Mouse (Mus musculus): Measurements from ENCODE around the gene Rcan3. TPM values are rescaled to one million over a fixed set of nuclear protein-coding genes. Genes with fewer than 3 reads are reported as not detected.
A peak's percentile ranks its signal among the peaks of the same experiment; 100 is the strongest.

The Rcan3 gene
- 38.0 and 56.9 TPM in 2 replicates for polyA plus RNA-seq (2014; fragmentation: Nextera tagmentation; extraction: Ambion mirVana)

- Histone ChIP-seq H3K4me2 (ENCODE audit: low read depth, low read length) (peak within 1 kb of the TSS; percentile 82), H3K4me3 (ENCODE audit: low read depth, low read length) (peak within 1 kb of the TSS; percentile 88), H3K4me1 (ENCODE audit: control insufficient read depth, insufficient read depth, low read length) (no peaks in the 10 kb centered on the region), H3K27ac (ENCODE audit: low read depth, low read length) (peak within 1 kb of the TSS; percentile 66), H3K9ac (replicated peaks; ENCODE audit: low read depth, low read length) (peak within 1 kb of the TSS; percentile 77), H3K36me3 (ENCODE audit: control insufficient read depth, insufficient read depth, low read length) (no peaks in the 10 kb centered on the region), H3K27me3 (ENCODE audit: control insufficient read depth, insufficient read depth, low read length) (no peaks in the 10 kb centered on the region), H3K9me3 (ENCODE audit: control insufficient read depth, low read length) (no peaks in the 10 kb centered on the region)
- 1% methylated on average over 63 of the region's 79 CpGs for WGBS
- peak; percentile 79 for ATAC-seq (ENCODE audit: low read depth)
Measured at GRCm38 (mm10) chr4:135433443-135434394, at the start of gene Rcan3. Gene Rcan3 (minus strand): TSS chr4:135433853.

GRCm38 (mm10) chr4:135480370-135480769 is 46.7 kb upstream of the Rcan3 start:
- H3K9ac ChIP-seq (replicated peaks; ENCODE audit: low read depth, low read length): no peak overlapping the region
- H3K4me2 ChIP-seq (ENCODE audit: low read depth, low read length): no peak overlapping the region
- H3K4me3 ChIP-seq (ENCODE audit: low read depth, low read length): no peak overlapping the region
- no peak overlapping the region for H3K27ac ChIP-seq (ENCODE audit: low read depth, low read length)
- WGBS: 76% methylated on average over 9 of the region's 9 CpGs
- no peaks in the 10 kb centered on the region for H3K36me3 ChIP-seq (ENCODE audit: control insufficient read depth, insufficient read depth, low read length)
- no peak for ATAC-seq (ENCODE audit: low read depth)
- no peaks in the 10 kb centered on the region for H3K4me1 ChIP-seq (ENCODE audit: control insufficient read depth, insufficient read depth, low read length)
- no peaks in the 10 kb centered on the region for H3K9me3 ChIP-seq (ENCODE audit: control insufficient read depth, low read length)
- H3K27me3 ChIP-seq (ENCODE audit: control insufficient read depth, insufficient read depth, low read length): no peaks in the 10 kb centered on the region

GRCm38 (mm10) chr4:135477851-135478250 is 44.2 kb upstream of the Rcan3 start:
- H3K9ac ChIP-seq (replicated peaks; ENCODE audit: low read depth, low read length): no peak overlapping the region
- H3K9me3 ChIP-seq (ENCODE audit: control insufficient read depth, low read length): no peaks in the 10 kb centered on the region
- H3K27me3 ChIP-seq (ENCODE audit: control insufficient read depth, insufficient read depth, low read length): no peaks in the 10 kb centered on the region
- WGBS: 86% methylated on average over 10 of the region's 10 CpGs
- no peaks in the 10 kb centered on the region for H3K4me1 ChIP-seq (ENCODE audit: control insufficient read depth, insufficient read depth, low read length)
- no peak for ATAC-seq (ENCODE audit: low read depth)
- no peak overlapping the region for H3K4me2 ChIP-seq (ENCODE audit: low read depth, low read length)
- H3K4me3 ChIP-seq (ENCODE audit: low read depth, low read length): no peak overlapping the region
- no peak overlapping the region for H3K27ac ChIP-seq (ENCODE audit: low read depth, low read length)
- H3K36me3 ChIP-seq (ENCODE audit: control insufficient read depth, insufficient read depth, low read length): no peaks in the 10 kb centered on the region

DNA sequence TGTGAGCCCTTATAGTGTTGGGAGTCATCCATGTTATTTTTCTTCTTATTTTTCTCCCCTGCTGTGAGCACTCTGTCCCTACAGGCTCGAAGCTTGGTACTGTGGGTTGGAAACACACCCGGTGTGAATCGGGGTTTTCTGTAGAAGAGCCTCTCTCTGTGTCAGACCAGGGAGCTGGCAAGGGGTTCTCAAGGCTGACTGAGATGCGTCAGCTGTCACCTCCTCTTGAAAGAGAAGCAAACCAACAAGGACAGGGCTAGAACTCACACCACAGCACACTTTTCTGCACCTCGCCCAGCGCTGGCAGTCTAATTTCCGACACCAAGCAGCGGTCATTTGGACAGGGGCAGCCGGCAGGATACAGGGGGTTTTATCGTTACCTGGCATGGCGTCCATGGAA is 29.8 kb upstream of the Rcan3 start:
- Histone ChIP-seq H3K36me3 (ENCODE audit: control insufficient read depth, insufficient read depth, low read length) (peaks cover 11% of the 10 kb centered on the region), H3K9ac (replicated peaks; ENCODE audit: low read depth, low read length) (no peak overlapping the region), H3K4me1 (ENCODE audit: control insufficient read depth, insufficient read depth, low read length) (no peaks in the 10 kb centered on the region), H3K9me3 (ENCODE audit: control insufficient read depth, low read length) (no peaks in the 10 kb centered on the region), H3K27ac (ENCODE audit: low read depth, low read length) (no peak overlapping the region), H3K4me2 (ENCODE audit: low read depth, low read length) (no peak overlapping the region), H3K27me3 (ENCODE audit: control insufficient read depth, insufficient read depth, low read length) (no peaks in the 10 kb centered on the region), H3K4me3 (ENCODE audit: low read depth, low read length) (no peak overlapping the region)
- no peak for ATAC-seq (ENCODE audit: low read depth)
- 93% methylated on average over 11 of the region's 11 CpGs for WGBS

DNA sequence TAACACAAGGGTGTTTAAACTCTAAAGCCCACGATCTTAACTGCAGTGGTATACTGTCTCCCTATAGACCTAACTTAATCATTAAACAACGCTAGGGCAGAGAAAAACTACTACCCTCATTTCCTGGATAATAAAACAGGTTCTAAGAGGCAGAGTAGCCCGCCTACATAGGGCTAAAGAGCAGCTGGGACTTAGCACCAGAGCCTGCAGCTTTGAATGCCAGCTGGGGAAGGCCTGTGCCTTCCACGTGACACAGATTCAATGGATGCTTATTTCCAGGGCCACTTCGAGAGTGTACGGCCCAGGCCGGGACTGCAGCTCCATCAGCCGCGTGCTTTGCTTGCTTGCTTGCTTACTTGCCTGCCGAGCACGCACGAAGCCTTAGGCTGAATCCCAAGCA is 19.9 kb upstream of the Rcan3 start:
- H3K4me3 ChIP-seq (ENCODE audit: low read depth, low read length): no peak overlapping the region
- H3K4me2 ChIP-seq (ENCODE audit: low read depth, low read length): no peak overlapping the region
- 38% methylated on average over 12 of the region's 12 CpGs for WGBS
- H3K9ac ChIP-seq (replicated peaks; ENCODE audit: low read depth, low read length): no peak overlapping the region
- H3K27ac ChIP-seq (ENCODE audit: low read depth, low read length): no peak overlapping the region
- no peaks in the 10 kb centered on the region for H3K9me3 ChIP-seq (ENCODE audit: control insufficient read depth, low read length)
- ATAC-seq (ENCODE audit: low read depth): no peak
- peaks cover 4% of the 10 kb centered on the region; the same call in 1 of the 2 replicates for H3K4me1 ChIP-seq (ENCODE audit: control insufficient read depth, insufficient read depth, low read length)
- H3K36me3 ChIP-seq (ENCODE audit: control insufficient read depth, insufficient read depth, low read length): no peaks in the 10 kb centered on the region
- no peaks in the 10 kb centered on the region for H3K27me3 ChIP-seq (ENCODE audit: control insufficient read depth, insufficient read depth, low read length)

GRCm38 (mm10) chr4:135453164-135453563 is 19.5 kb upstream of the Rcan3 start:
- peaks cover 4% of the 10 kb centered on the region; the same call in 1 of the 2 replicates for H3K4me1 ChIP-seq (ENCODE audit: control insufficient read depth, insufficient read depth, low read length)
- H3K27me3 ChIP-seq (ENCODE audit: control insufficient read depth, insufficient read depth, low read length): no peaks in the 10 kb centered on the region
- ATAC-seq (ENCODE audit: low read depth): no peak
- H3K9ac ChIP-seq (replicated peaks; ENCODE audit: low read depth, low read length): no peak overlapping the region
- H3K36me3 ChIP-seq (ENCODE audit: control insufficient read depth, insufficient read depth, low read length): no peaks in the 10 kb centered on the region
- H3K4me3 ChIP-seq (ENCODE audit: low read depth, low read length): no peak overlapping the region
- no peaks in the 10 kb centered on the region for H3K9me3 ChIP-seq (ENCODE audit: control insufficient read depth, low read length)
- no peak overlapping the region for H3K27ac ChIP-seq (ENCODE audit: low read depth, low read length)
- no peak overlapping the region for H3K4me2 ChIP-seq (ENCODE audit: low read depth, low read length)
- WGBS: 36% methylated on average over 6 of the region's 6 CpGs

DNA sequence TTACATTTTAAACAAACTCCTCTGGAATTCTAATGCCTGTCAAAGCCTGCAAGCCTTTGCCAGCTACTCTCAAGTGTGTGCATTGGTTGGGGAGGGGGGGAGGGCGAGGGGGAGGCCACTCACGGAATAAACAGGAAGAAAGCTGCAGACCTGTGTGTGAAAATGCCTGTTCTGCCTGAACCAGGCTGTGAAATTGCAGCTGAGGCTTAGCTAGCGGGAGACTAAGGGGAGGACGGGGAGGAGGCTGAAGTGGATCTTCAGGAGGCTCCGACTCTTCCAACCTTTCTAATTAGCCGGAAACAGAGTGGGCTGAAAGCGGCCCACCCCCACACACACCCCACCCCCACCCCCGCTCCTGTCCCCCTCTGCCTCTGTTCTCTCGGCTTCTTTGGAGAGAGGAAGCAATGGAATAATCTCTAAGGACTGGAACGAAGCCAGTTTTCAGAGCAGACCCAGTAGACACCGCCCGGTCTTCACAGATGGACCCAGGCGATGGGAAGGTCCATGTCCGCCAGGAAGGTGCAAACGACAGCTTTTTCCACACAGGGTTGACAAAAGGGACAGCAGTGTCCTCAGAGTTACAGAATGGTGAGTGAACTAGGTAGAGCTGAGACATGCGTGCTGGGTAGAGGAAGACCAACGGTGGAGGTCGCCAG is 17.8 kb upstream of the Rcan3 start:
- ATAC-seq (ENCODE audit: low read depth): no peak
- H3K36me3 ChIP-seq (ENCODE audit: control insufficient read depth, insufficient read depth, low read length): no peaks in the 10 kb centered on the region
- H3K9ac ChIP-seq (replicated peaks; ENCODE audit: low read depth, low read length): no peak overlapping the region
- no peaks in the 10 kb centered on the region for H3K9me3 ChIP-seq (ENCODE audit: control insufficient read depth, low read length)
- no peak overlapping the region for H3K27ac ChIP-seq (ENCODE audit: low read depth, low read length)
- H3K27me3 ChIP-seq (ENCODE audit: control insufficient read depth, insufficient read depth, low read length): no peaks in the 10 kb centered on the region
- H3K4me1 ChIP-seq (ENCODE audit: control insufficient read depth, insufficient read depth, low read length): peaks cover 4% of the 10 kb centered on the region; the same call in 1 of the 2 replicates
- no peak overlapping the region for H3K4me3 ChIP-seq (ENCODE audit: low read depth, low read length)
- no peak overlapping the region for H3K4me2 ChIP-seq (ENCODE audit: low read depth, low read length)
- 61% methylated on average over 18 of the region's 18 CpGs for WGBS

GRCm38 (mm10) chr4:135442473-135442872 is 8.8 kb upstream of the Rcan3 start:
- no peaks in the 10 kb centered on the region for H3K9me3 ChIP-seq (ENCODE audit: control insufficient read depth, low read length)
- no peaks in the 10 kb centered on the region for H3K36me3 ChIP-seq (ENCODE audit: control insufficient read depth, insufficient read depth, low read length)
- H3K9ac ChIP-seq (replicated peaks; ENCODE audit: low read depth, low read length): no peak overlapping the region
- no peak overlapping the region for H3K27ac ChIP-seq (ENCODE audit: low read depth, low read length)
- no peaks in the 10 kb centered on the region for H3K4me1 ChIP-seq (ENCODE audit: control insufficient read depth, insufficient read depth, low read length)
- H3K27me3 ChIP-seq (ENCODE audit: control insufficient read depth, insufficient read depth, low read length): no peaks in the 10 kb centered on the region
- ATAC-seq (ENCODE audit: low read depth): no peak
- 86% methylated on average over 5 of the region's 5 CpGs for WGBS
- no peak overlapping the region for H3K4me2 ChIP-seq (ENCODE audit: low read depth, low read length)
- no peak overlapping the region for H3K4me3 ChIP-seq (ENCODE audit: low read depth, low read length)

Data from neural tube, embryonic 14.5 days (tissue).